ENCODE assay signal across 13 mouse cellular contexts in the genomic region with DNA sequence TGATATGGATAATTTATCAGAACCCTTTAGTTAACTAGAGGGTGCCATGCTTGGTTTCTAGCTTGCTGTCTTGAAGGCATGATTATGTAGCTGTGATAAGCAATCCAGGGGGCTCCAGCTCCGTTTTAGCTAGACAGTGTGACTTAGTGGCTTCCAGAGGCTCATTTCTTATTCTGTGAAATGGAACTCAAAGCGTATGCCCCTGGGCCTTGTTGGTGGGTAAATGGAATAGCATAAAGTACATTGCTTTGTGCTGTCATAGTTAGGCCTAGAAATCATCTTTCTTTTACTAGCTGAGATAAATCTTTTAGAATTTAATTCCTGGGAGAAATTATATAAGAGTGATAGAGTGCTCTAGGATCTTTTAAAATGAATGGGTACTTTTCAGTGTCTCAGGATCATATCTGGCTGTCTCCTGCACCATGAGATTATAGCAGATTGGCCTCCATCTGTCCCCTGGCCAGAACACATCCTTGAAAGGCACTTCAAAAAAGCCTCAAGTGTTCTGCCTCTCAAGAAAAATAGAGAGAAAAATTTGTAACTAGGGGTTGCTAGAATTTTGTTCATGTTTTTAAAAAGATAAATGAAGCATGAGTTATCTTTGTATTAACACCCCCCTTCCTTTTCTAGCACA.
"Had no signal": no experiment of that assay in that cellular context is flagged by ENCODE, and none has a peak within 500 bp of the region (broad histone marks: within the 10 kb centered on the region; RNA-seq: fewer than 3 reads in every experiment).

No protein-coding gene starts in this region.

- H3K9ac ChIP-seq: limb, embryonic 15.5 days; liver, embryonic 12.5 days; lung, embryonic 14.5 days; stomach, embryonic 15.5 days had no signal

- H3K27ac ChIP-seq: kidney, postnatal 0 days; limb, embryonic 15.5 days; liver, embryonic 12.5 days; stomach, embryonic 15.5 days had no signal

- H3K4me3 ChIP-seq: limb, embryonic 15.5 days; liver, embryonic 12.5 days; stomach, embryonic 15.5 days had no signal

- ATAC-seq: liver, embryonic 12.5 days had no signal

- H3K36me3 ChIP-seq: limb, embryonic 15.5 days; liver, embryonic 12.5 days; stomach, embryonic 15.5 days had no signal

- H3K4me1 ChIP-seq: limb, embryonic 15.5 days; stomach, embryonic 15.5 days had no signal

- H3K9me3 ChIP-seq: limb, embryonic 15.5 days; liver, embryonic 12.5 days; stomach, embryonic 15.5 days had no signal

- H3K27me3 ChIP-seq: limb, embryonic 15.5 days; liver, embryonic 12.5 days; stomach, embryonic 15.5 days had no signal

- H3K4me2 ChIP-seq: limb, embryonic 15.5 days; liver, embryonic 12.5 days; lung, embryonic 14.5 days; midbrain, embryonic 11.5 days; stomach, embryonic 15.5 days had no signal

- DNase-seq: kidney, adult 11 months; kidney, adult 9 months; kidney, postnatal 36 days; lung, embryonic 14.5 days; lung, postnatal 10 days; lung, postnatal 4 days; thymus, adult 2 months; thymus, postnatal 25 days had no signal
